Mouse (Mus musculus) lung, postnatal 0 days (tissue): ENCODE data around the gene Saa4. TPM values are rescaled to one million over a fixed set of nuclear protein-coding genes. Genes with fewer than 3 reads are reported as not detected.

ENCODE experiments used
- ATAC-seq: fragments of 200-750 bp; cut with Nextera tagmentation; 2 replicates; pipeline ENCODE4 v1.8.0; 2017; ENCODE audit warnings: moderate library complexity
- DNase-seq: peaks from one replicate; pipeline ENCODE4 v3.0.0-alpha.2; 2016; ENCODE audit warnings: low spot score
- H3K27ac ChIP-seq: fragments of 300-500 bp; sonication (generic); 2 replicates; pipeline ENCODE4 v1.5.1; 2014; ENCODE audit warnings: antibody characterized with exemption, mild to moderate bottlenecking, low read length, mixed read lengths
- H3K27me3 ChIP-seq: fragments of 300-500 bp; sonication (generic); replicated peaks from 2 replicates; pipeline ENCODE4 v1.6.1; 2014; ENCODE audit warnings: low read length, mixed read lengths; ENCODE audit not compliant: insufficient read depth
- H3K36me3 ChIP-seq: fragments of 300-500 bp; sonication (generic); 2 replicates; pipeline ENCODE4 v1.6.1; 2014; ENCODE audit warnings: low read length, mixed read lengths; ENCODE audit not compliant: insufficient read depth
- H3K4me1 ChIP-seq: fragments of 300-500 bp; sonication (generic); 2 replicates; pipeline ENCODE4 v1.6.1; 2014; ENCODE audit warnings: antibody characterized with exemption, low read depth, low read length, mixed read lengths; ENCODE audit not compliant: insufficient read depth
- H3K4me2 ChIP-seq: fragments of 300-500 bp; sonication (generic); replicated peaks from 2 replicates; pipeline ENCODE4 v1.6.1; 2014; ENCODE audit warnings: low read depth, mild to moderate bottlenecking, low read length, moderate library complexity, mixed read lengths
- H3K4me3 ChIP-seq: fragments of 300-500 bp; sonication (generic); 2 replicates; pipeline ENCODE4 v1.5.1; 2014; ENCODE audit warnings: low read depth, low read length
- H3K9ac ChIP-seq: fragments of 300-500 bp; sonication (generic); replicated peaks from 2 replicates; pipeline ENCODE4 v1.6.1; 2014; ENCODE audit warnings: low read depth, mild to moderate bottlenecking
- H3K9me3 ChIP-seq: fragments of 300-500 bp; sonication (generic); 2 replicates; pipeline ENCODE4 v1.6.1; 2016; ENCODE audit warnings: low read length, mixed read lengths
- CTCF ChIP-seq: IDR thresholded peaks from 2 replicates; pipeline ENCODE4 v1.5.1; 2016; ENCODE audit warnings: antibody characterized with exemption, mild to moderate bottlenecking
- EP300 ChIP-seq: IDR thresholded peaks from 2 replicates; pipeline ENCODE4 v1.6.1; 2016; ENCODE audit warnings: antibody characterized with exemption, mild to moderate bottlenecking, control low read depth
- WGBS: fragments of 180-500 bp; shearing (Covaris S2); extraction: QIAGEN DNeasy Blood & Tissue Kit; methylation state at CpG from one replicate; pipeline ENCODE4 v1.1.7; 2014; 5-methylcytosine and 5-hydroxymethylcytosine counted together
- polyA plus RNA-seq: library from polyadenylated mRNA; unstranded; fragments of >200 nt; fragmentation: Nextera tagmentation; extraction: Ambion mirVana; gene quantifications from 2 replicates; pipeline ENCODE4 v1.2.1, GENCODE M21; 2015

The Saa4 gene
- polyA plus RNA-seq, 1 experiment from 2014 or later, result not detected

DNA sequence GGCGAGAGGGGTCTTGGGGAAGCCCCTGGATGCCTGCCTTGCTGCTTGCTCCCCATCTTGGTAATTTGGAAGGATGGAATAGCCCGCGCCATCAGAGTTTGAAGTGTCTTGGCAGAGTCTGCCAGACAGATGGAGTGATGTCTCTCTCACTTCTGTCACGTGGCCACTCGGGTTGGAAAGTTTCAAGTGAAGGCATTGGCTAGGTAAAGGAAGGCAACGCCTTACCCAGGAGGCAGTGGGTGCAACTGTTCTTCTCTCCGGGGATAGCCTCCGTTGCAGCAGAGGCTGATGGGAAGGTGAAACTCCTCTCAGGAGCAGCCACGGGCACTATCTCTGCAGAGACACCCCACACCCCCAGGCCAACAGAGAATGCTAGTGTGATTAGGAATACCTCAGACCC lies 11.9 kb downstream of the Saa4 start:
- no peaks in the 10 kb centered on the region for H3K9me3 ChIP-seq
- TF ChIP-seq EP300 (no peak), CTCF (no peak)
- ATAC-seq (no peak), DNase-seq (no peak)
- no peaks in the 10 kb centered on the region for H3K36me3 ChIP-seq
- H3K9ac ChIP-seq, result no peak overlapping the region
- H3K4me1 ChIP-seq, result peaks cover 29% of the 10 kb centered on the region
- 53% methylated on average over 9 of the region's 9 CpGs for WGBS
- H3K27ac ChIP-seq, result peak overlapping the region; percentile 72
- H3K4me3 ChIP-seq, result no peak overlapping the region
- H3K27me3 ChIP-seq, result no peaks in the 10 kb centered on the region
- 0 out of 2 replicates have a peak overlapping the region, but pooled peaks have one; percentile 8 for H3K4me2 ChIP-seq

DNA sequence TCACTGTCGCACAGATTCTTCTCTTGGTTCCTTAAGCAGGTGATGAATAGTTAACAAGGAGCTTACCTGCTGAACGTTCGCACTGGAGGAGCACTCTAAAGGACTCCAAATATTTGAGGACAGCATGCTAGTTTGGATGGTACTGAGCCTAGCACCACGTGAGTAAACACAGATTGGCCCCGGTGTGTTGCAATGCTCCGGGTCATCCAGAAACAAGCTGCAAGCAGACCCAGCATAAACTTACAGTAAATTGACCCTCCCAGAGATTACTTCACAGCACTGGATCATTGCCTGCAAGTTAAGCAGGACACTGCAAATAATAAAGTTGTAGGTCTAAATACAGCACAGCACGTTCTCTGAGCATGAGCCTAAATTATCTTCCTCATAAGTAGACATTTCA lies 12.9 kb downstream of the Saa4 start:
- peak; percentile 94 for ATAC-seq
- 30% methylated on average over 7 of the region's 7 CpGs for WGBS
- H3K9me3 ChIP-seq, result no peaks in the 10 kb centered on the region

GRCm38 (mm10) chr7:46718591-46719270 lies 13.7 kb downstream of the Saa4 start:
- H3K27ac ChIP-seq, result peak overlapping the region; percentile 21
- TF ChIP-seq EP300 (no peak), CTCF (no peak)
- peaks cover 29% of the 10 kb centered on the region for H3K4me1 ChIP-seq
- DNase-seq, result no peak
- H3K4me2 ChIP-seq, result no peak overlapping the region
- no peak overlapping the region for H3K9ac ChIP-seq
- no peaks in the 10 kb centered on the region for H3K27me3 ChIP-seq
- 62% methylated on average over 7 of the region's 7 CpGs for WGBS
- no peak for ATAC-seq
- H3K9me3 ChIP-seq, result no peaks in the 10 kb centered on the region
- no peak overlapping the region for H3K4me3 ChIP-seq
- H3K36me3 ChIP-seq, result no peaks in the 10 kb centered on the region

More for the DNA sequence above, 12.9 kb downstream of the Saa4 start:
- no peaks in the 10 kb centered on the region for H3K27me3 ChIP-seq
- H3K9ac ChIP-seq, result no peak overlapping the region
- peak; percentile 95 for DNase-seq
- H3K4me3 ChIP-seq, result no peak overlapping the region
- no peaks in the 10 kb centered on the region for H3K36me3 ChIP-seq
- no peak overlapping the region for H3K4me2 ChIP-seq
- TF ChIP-seq EP300 (peak; percentile 94), CTCF (no peak)
- 0 out of 2 replicates have a peak overlapping the region, but pooled peaks have one; percentile 4 for H3K27ac ChIP-seq
- peaks cover 29% of the 10 kb centered on the region for H3K4me1 ChIP-seq

- H3K9ac ChIP-seq, result no peak overlapping the region
- H3K27me3 ChIP-seq, result 0 out of 2 replicates have a peak, but pooled peaks cover 4% of the 10 kb centered on the region
- no peak overlapping the region for H3K4me2 ChIP-seq
- H3K9me3 ChIP-seq, result no peaks in the 10 kb centered on the region
- ATAC-seq (no peak), DNase-seq (peak; percentile 72)
- peaks cover 29% of the 10 kb centered on the region for H3K4me1 ChIP-seq
- no peak overlapping the region for H3K4me3 ChIP-seq
- H3K36me3 ChIP-seq, result no peaks in the 10 kb centered on the region
- peak overlapping the region; percentile 47; the same call in 1 of the 2 replicates for H3K27ac ChIP-seq
- TF ChIP-seq CTCF (no peak), EP300 (peak; percentile 45; the same call in 1 of the 2 replicates)
- 10% methylated on average over 5 of the region's 5 CpGs for WGBS
These were observed 15.5 kb downstream of the Saa4 start for GRCm38 (mm10) chr7:46716897-46717296.

DNA sequence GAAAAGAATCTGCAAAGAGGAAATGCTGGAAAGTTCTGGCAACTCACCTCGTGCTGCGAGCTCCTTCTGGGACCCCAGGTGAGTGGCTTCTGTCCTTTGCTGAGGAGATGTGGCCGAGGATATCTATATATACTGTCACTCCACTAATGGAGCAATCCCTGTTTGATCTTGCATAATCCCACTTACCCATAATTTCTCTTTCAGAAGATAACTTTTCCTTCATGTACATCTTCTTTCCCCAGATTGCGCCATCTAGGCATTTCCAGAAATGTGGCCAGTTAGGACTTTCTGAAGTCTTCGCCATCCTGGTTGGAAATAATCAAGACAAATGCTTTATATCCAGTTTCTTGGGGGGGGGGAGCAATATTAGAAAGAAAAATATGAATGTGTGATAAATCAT lies 16.8 kb downstream of the Saa4 start, which contains the start of gene Saa3:
Gene Saa3 (minus strand): TSS at position 101 of the 400 bp plus-strand sequence.
- ATAC-seq (no peak), DNase-seq (no peak)
- WGBS, result 74% methylated on average over 5 of the region's 5 CpGs
- Histone ChIP-seq H3K27me3 (0 out of 2 replicates have a peak, but pooled peaks cover 4% of the 10 kb centered on the region), H3K4me2 (no peak within 1 kb of the TSS), H3K9ac (no peak within 1 kb of the TSS), H3K27ac (peak within 1 kb of the TSS; percentile 47; the same call in 1 of the 2 replicates), H3K36me3 (no peaks in the 10 kb centered on the region), H3K4me1 (peaks cover 28% of the 10 kb centered on the region), H3K9me3 (no peaks in the 10 kb centered on the region), H3K4me3 (no peak within 1 kb of the TSS)
- no peak for TF ChIP-seq EP300
- TF ChIP-seq CTCF, result no peak

DNA sequence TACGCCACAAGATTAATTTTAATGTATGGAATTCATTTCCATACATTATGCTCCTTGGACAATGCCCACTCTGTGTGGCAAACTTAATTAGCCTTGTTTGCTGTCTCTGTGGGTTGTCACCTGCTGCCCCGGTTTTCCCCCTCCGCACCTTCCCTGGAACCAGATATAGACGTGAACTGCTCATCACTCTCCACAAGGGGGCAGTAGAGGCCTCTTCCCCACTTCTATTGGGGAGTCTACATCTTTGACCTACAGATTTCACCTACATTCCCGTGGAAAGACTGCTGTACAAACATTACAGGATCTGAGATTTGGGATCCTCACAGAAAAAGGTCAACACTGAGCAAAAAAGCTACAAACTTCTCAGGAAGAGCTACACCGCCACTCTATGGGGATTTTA lies 17.9 kb downstream of the Saa4 start:
- no peaks in the 10 kb centered on the region for H3K36me3 ChIP-seq
- no peak overlapping the region for H3K9ac ChIP-seq
- H3K9me3 ChIP-seq, result no peaks in the 10 kb centered on the region
- H3K4me1 ChIP-seq, result peaks cover 20% of the 10 kb centered on the region; the same call in 1 of the 2 replicates
- H3K4me3 ChIP-seq, result no peak overlapping the region
- DNase-seq (peak; percentile 81), ATAC-seq (no peak)
- no peak overlapping the region for H3K27ac ChIP-seq
- H3K4me2 ChIP-seq, result no peak overlapping the region
- 0 out of 2 replicates have a peak, but pooled peaks cover 4% of the 10 kb centered on the region for H3K27me3 ChIP-seq
- TF ChIP-seq CTCF, result peak; percentile 92
- no peak for TF ChIP-seq EP300
- 22% methylated on average over 6 of the region's 6 CpGs for WGBS
